Mouse (Mus musculus): Measurements from ENCODE around the gene Cpa1. TPM values are rescaled to one million over a fixed set of nuclear protein-coding genes. Genes with fewer than 3 reads are reported as not detected.

Gene Cpa1
- polyA plus RNA-seq, 1 experiment from 2014 or later, result 0.38 TPM

DNA sequence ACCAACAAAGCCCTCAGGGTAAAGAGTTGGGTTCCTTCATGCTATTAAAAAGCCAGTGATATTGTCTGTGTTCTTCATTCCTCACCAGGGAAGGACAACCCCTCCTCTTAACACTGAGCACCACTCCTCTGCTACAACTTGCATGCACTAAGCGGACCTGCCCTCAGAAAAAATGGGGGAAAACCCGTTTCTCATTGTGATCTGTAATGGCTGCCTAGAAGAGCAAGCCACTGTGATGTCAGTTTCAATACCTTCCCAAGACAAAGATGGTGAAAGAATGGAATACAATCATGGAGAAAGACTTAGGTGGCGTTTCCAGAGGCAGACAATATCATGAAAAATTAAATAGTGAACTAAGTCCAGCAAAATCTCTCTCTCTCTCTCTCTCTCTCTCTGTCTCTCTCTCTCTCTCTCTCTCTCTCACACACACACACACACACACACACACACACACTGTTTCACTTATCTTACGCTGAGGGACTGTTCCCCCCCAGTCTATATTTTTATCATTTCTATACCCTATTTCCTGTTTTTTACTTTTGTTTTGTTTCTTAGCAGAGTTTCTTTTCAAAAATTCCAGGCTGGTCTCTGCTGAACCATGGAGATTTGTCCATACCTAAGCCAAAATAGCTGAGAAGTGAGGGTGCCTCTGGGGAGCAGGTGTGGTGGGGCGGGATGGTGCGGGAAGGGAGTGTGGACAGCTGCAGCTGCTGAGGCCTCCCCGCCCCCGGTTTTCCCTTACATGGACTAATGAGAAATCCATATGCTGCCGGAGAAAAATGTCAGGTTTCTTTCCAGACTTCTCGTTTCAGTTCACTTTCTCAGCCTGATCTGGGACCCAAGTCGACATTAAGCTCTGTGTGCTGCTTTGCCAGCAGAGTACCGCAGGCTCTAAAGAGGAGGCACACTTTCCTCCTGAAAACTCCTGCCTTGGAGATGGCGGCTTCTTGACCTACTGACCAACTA is 43.2 kb downstream of the Cpa1 start:
- no peaks in the 10 kb centered on the region for H3K9me3 ChIP-seq (replicated peaks)
- DNase-seq (ENCODE audit: low spot score), result peak; percentile 70
- WGBS, result 68% methylated on average over 13 of the region's 13 CpGs
- peaks cover 52% of the 10 kb centered on the region for H3K4me1 ChIP-seq
- peak overlapping the region; percentile 87 for H3K27ac ChIP-seq
- H3K4me3 ChIP-seq, result no peak overlapping the region
- no peaks in the 10 kb centered on the region for H3K27me3 ChIP-seq (ENCODE audit: low read depth, poor library complexity, severe bottlenecking)
- peaks cover 25% of the 10 kb centered on the region for H3K36me3 ChIP-seq

DNA sequence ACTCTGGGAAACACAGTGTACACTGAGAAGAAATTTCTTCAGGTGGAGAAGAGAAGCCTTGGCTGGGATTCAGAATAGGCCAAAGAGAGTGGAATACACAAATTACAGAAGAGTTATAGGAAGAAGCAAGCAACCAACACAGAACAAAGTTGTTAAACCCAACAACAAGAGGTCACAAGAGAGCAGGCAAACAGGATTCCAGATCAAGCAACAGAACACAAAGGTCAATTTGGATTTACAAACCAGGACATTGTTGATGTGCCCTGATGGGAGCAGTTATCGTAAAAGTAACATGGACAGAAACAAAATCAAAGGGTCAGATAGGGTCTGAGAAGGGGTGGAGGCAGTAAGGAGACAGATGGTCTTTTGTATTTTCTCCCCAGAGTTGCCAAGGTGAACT is 45.6 kb downstream of the Cpa1 start:
- peaks cover 19% of the 10 kb centered on the region for H3K36me3 ChIP-seq
- DNase-seq (ENCODE audit: low spot score), result no peak
- H3K27ac ChIP-seq, result peak overlapping the region; percentile 61; the same call in 1 of the 2 replicates
- 73% methylated on average over 1 of the region's 1 CpGs for WGBS
- H3K4me1 ChIP-seq, result peaks cover 40% of the 10 kb centered on the region
- no peaks in the 10 kb centered on the region for H3K9me3 ChIP-seq (replicated peaks)
- H3K27me3 ChIP-seq (ENCODE audit: low read depth, poor library complexity, severe bottlenecking), result no peaks in the 10 kb centered on the region
- no peak overlapping the region for H3K4me3 ChIP-seq

DNA sequence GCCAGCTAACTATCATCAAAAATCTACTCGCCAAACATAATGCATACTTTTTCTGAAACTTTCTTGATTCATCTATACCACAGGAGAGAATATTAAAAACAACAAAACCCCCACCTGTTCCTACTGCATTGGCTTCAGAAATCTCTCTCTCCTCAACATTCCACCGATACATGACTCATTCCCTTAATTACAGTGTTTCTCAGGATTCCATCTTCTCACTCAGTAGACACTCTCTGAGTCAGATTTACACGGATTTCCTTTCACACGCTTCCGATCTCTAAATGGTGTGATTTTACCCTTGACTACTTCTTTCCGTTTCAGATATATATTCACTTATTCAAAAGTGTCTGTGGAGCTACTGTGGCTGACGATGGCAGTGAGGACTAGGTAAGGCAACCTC is 48.2 kb downstream of the Cpa1 start:
- Histone ChIP-seq H3K27ac (0 out of 2 replicates have a peak overlapping the region, but pooled peaks have one; percentile 21), H3K27me3 (ENCODE audit: low read depth, poor library complexity, severe bottlenecking) (no peaks in the 10 kb centered on the region), H3K36me3 (peaks cover 13% of the 10 kb centered on the region), H3K4me1 (peaks cover 17% of the 10 kb centered on the region), H3K9me3 (replicated peaks) (no peaks in the 10 kb centered on the region), H3K4me3 (no peak overlapping the region)
- no peak for DNase-seq (ENCODE audit: low spot score)
- WGBS, result 92% methylated on average over 7 of the region's 7 CpGs

DNA sequence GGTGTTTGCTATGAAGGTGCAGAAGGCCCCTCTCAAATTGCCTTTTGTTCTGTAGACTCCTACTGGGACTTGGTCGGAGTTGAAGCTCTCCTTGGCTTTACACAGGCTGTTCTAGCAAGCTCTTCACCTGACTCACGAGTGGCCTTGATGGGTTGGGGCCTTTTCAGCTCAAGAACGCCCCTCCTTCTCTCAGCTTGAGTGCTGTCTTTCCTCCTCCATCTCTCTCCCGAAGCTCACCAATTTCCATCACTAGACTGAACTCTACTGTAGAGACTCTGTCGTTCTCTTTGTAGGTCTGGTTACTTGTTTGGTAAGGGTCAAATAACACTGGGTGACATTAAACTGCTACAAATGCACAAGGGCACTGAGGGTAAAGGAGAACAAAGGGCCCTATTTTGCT is 53.8 kb downstream of the Cpa1 start:
- H3K27ac ChIP-seq, result peak overlapping the region; percentile 98
- H3K36me3 ChIP-seq, result peaks cover 7% of the 10 kb centered on the region
- no peaks in the 10 kb centered on the region for H3K9me3 ChIP-seq (replicated peaks)
- WGBS, result 83% methylated on average over 5 of the region's 5 CpGs
- DNase-seq (ENCODE audit: low spot score), result no peak
- H3K4me1 ChIP-seq, result peaks cover 31% of the 10 kb centered on the region
- no peaks in the 10 kb centered on the region for H3K27me3 ChIP-seq (ENCODE audit: low read depth, poor library complexity, severe bottlenecking)
- peak overlapping the region; percentile 53 for H3K4me3 ChIP-seq

DNA sequence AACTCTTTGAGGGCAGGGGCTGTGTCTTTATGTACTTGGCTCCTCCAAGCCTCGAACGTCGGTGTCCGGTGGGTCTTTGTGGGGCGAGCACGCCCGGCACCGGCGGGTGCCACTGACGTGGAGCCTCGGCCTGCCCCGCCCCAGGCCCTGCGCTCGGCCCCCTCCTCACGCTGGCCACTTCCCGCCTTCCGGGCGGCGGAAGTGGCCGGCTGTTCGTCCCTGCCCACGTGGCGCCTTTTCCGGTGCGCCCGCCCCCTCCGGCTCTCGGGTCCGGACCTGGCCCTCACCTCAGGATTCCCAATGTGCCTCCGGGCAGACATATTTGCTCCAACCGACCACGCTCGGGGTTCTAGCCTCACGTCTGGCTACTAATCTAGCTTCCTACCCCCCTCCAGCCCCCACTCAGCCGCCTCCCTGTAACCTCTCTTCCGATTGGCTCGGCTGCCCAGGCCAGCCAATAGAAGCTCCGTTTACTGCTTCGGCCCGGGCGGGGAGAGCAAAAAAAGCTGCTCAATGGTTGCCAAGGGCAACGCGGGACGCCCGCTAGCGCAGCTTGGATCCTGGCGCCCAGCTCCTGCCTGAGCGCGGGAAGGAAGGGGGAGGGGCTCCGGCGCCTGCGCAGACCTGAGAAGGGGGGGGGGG is 54.5 kb downstream of the Cpa1 start, which contains the start of gene Cep41:
TSS of gene Cep41 (minus strand) at position 400 of the 642 bp plus-strand sequence.
- Histone ChIP-seq H3K4me1 (peaks cover 34% of the 10 kb centered on the region), H3K9me3 (replicated peaks) (no peaks in the 10 kb centered on the region), H3K27ac (peak within 1 kb of the TSS; percentile 98), H3K27me3 (ENCODE audit: low read depth, poor library complexity, severe bottlenecking) (no peaks in the 10 kb centered on the region), H3K36me3 (peaks cover 5% of the 10 kb centered on the region; the same call in 1 of the 2 replicates), H3K4me3 (peak within 1 kb of the TSS; percentile 53)
- DNase-seq (ENCODE audit: low spot score), result peak; percentile 99
- whole genome bisulfite sequencing, result under 1% methylated on average over 49 of the region's 52 CpGs

DNA sequence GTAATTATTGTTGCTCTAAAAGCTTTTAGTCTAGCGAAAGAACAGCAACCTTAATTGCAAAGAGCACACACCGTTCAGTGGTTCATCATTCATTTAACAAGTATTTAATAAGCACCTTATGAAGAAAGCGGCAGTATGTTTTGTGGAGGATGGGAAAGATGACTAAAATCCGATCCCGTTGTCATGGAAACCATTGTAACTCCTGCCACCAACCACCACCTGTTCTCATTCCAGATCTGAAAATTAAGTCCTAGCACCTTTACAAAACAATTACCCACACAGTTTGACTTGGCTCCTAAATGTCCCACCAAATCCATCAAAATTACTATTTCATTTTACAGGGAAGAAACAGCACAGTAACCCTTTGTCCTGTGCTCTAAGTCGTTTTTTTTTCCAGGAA is 55.2 kb downstream of the Cpa1 start:
- H3K27ac ChIP-seq, result peak overlapping the region; percentile 98
- no peaks in the 10 kb centered on the region for H3K9me3 ChIP-seq (replicated peaks)
- 52% methylated on average over 6 of the region's 6 CpGs for WGBS
- peaks cover 34% of the 10 kb centered on the region for H3K4me1 ChIP-seq
- peaks cover 5% of the 10 kb centered on the region; the same call in 1 of the 2 replicates for H3K36me3 ChIP-seq
- no peak for DNase-seq (ENCODE audit: low spot score)
- H3K4me3 ChIP-seq, result peak overlapping the region; percentile 53
- H3K27me3 ChIP-seq (ENCODE audit: low read depth, poor library complexity, severe bottlenecking), result no peaks in the 10 kb centered on the region

Other genes with a start within 250 kb of the Cpa1 start
- 91.3 and 95.9 TPM in 2 replicates for gene Zc3hc1, start 248.2 kb upstream of the Cpa1 start, polyA plus RNA-seq (2016; fragmentation: Nextera tagmentation; extraction: Ambion mirVana)
- gene Klhdc10, start 237.3 kb upstream of the Cpa1 start, polyA plus RNA-seq (2016; fragmentation: Nextera tagmentation; extraction: Ambion mirVana), result 46.2 and 49.2 TPM in 2 replicates
- 45.7 and 51.6 TPM in 2 replicates for gene Tmem209, start 129.4 kb upstream of the Cpa1 start, polyA plus RNA-seq (2016; fragmentation: Nextera tagmentation; extraction: Ambion mirVana)
- 0.38 and 0.59 TPM in 2 replicates for gene Ssmem1, start 129.4 kb upstream of the Cpa1 start, polyA plus RNA-seq (2016; fragmentation: Nextera tagmentation; extraction: Ambion mirVana)
- 109 and 110 TPM in 2 replicates for gene Cpa2, start 97.6 kb upstream of the Cpa1 start, polyA plus RNA-seq (2016; fragmentation: Nextera tagmentation; extraction: Ambion mirVana)
- gene Cpa4, start 70.8 kb upstream of the Cpa1 start, polyA plus RNA-seq (2016; fragmentation: Nextera tagmentation; extraction: Ambion mirVana), result 1.1 and 1.4 TPM in 2 replicates
- gene Cpa5, start 28.2 kb upstream of the Cpa1 start, polyA plus RNA-seq (2016; fragmentation: Nextera tagmentation; extraction: Ambion mirVana), result 0.23 and 0.35 TPM in 2 replicates
- gene Cep41, start 54.5 kb downstream of the Cpa1 start, polyA plus RNA-seq (2016; fragmentation: Nextera tagmentation; extraction: Ambion mirVana), result 28.8 and 33.1 TPM in 2 replicates
- 3,140 and 3,810 TPM in 2 replicates for gene Mest, start 84.3 kb downstream of the Cpa1 start, polyA plus RNA-seq (2016; fragmentation: Nextera tagmentation; extraction: Ambion mirVana)